Mouse (Mus musculus) liver, embryonic 14.5 days (tissue): ENCODE data around the gene Vps13c. TPM values are rescaled to one million over a fixed set of nuclear protein-coding genes. Genes with fewer than 3 reads are reported as not detected.
A peak's percentile ranks its signal among the peaks of the same experiment; 100 is the strongest.

ENCODE experiments used
- ATAC-seq: fragments of 200-750 bp; cut with Nextera tagmentation; 2 replicates; pipeline ENCODE4 v1.8.0; 2017; ENCODE audit warnings: moderate number of reproducible peaks, mild to moderate bottlenecking, moderate library complexity; ENCODE audit not compliant: insufficient read depth
- DNase-seq, 3 experiments: peaks; one replicate each; pipeline ENCODE4 v3.0.0-alpha.2; 2012 to 2013; ENCODE audit warnings: low read depth in 3 of 3, low spot score in 3 of 3
- H3K27ac ChIP-seq: fragments of 300-500 bp; sonication (generic); 2 replicates; pipeline ENCODE4 v1.5.1; 2014; ENCODE audit warnings: moderate library complexity, mild to moderate bottlenecking, control low read depth, inconsistent platforms
- H3K27me3 ChIP-seq: fragments of 300-500 bp; sonication (generic); 2 replicates; pipeline ENCODE4 v1.6.1; 2014; ENCODE audit warnings: mild to moderate bottlenecking, low read length, moderate library complexity; ENCODE audit not compliant: control insufficient read depth, insufficient read depth
- H3K36me3 ChIP-seq: fragments of 300-500 bp; sonication (generic); replicated peaks from 2 replicates; pipeline ENCODE4 v1.6.1; 2014; ENCODE audit warnings: low read depth; ENCODE audit not compliant: control insufficient read depth, insufficient read depth
- H3K4me1 ChIP-seq, 2 experiments: fragments of 200-500 bp in 1 of 2; fragments of 300-500 bp in 1 of 2; sonication (generic) in 1 of 2; replicated peaks; 2 replicates each; pipeline ENCODE4 v1.6.1; 2012 to 2014; ENCODE audit warnings: antibody characterized with exemption in 1 of 2, inconsistent platforms in 1 of 2, low read length in 1 of 2; ENCODE audit not compliant: control insufficient read depth in 2 of 2, insufficient read depth in 2 of 2
- H3K4me2 ChIP-seq: fragments of 300-500 bp; sonication (generic); 2 replicates; pipeline ENCODE4 v1.6.1; 2014; ENCODE audit warnings: low read depth, mild to moderate bottlenecking, control low read depth, moderate library complexity
- H3K4me3 ChIP-seq, 2 experiments: fragments of 200-500 bp in 1 of 2; fragments of 300-500 bp in 1 of 2; sonication (generic) in 1 of 2; 2 replicates each; pipeline ENCODE4 v1.5.1; 2012 to 2014; ENCODE audit warnings: low read depth in 2 of 2, low read length in 2 of 2, mild to moderate bottlenecking in 2 of 2, control low read depth in 1 of 2, inconsistent platforms in 1 of 2, moderate library complexity in 1 of 2; ENCODE audit not compliant: insufficient read depth in 1 of 2
- H3K9ac ChIP-seq: fragments of 300-500 bp; sonication (generic); replicated peaks from 2 replicates; pipeline ENCODE4 v1.6.1; 2014; ENCODE audit warnings: mild to moderate bottlenecking, control low read depth, moderate library complexity
- H3K9me3 ChIP-seq: fragments of 300-500 bp; sonication (generic); 2 replicates; pipeline ENCODE4 v1.6.1; 2016; ENCODE audit warnings: low read length, mixed read lengths; ENCODE audit not compliant: control insufficient read depth
- CTCF ChIP-seq: IDR thresholded peaks from 2 replicates; pipeline ENCODE4 v1.5.1; 2016; ENCODE audit warnings: antibody characterized with exemption, low read depth, control low read depth
- EP300 ChIP-seq: IDR thresholded peaks from 2 replicates; pipeline ENCODE4 v1.6.1; 2016; ENCODE audit warnings: antibody characterized with exemption, low read depth
- WGBS: fragments of 180-500 bp; shearing (Covaris S2); extraction: QIAGEN DNeasy Blood & Tissue Kit; methylation state at CpG from one replicate; pipeline ENCODE4 v1.1.7; 2014; ENCODE audit not compliant: insufficient replicate concordance; 5-methylcytosine and 5-hydroxymethylcytosine counted together
- polyA plus RNA-seq, 2 experiments: library from polyadenylated mRNA; depleted of rRNA in 1 of 2; stranded (reverse) in 1 of 2; unstranded in 1 of 2; fragments of >200 nt; fragmentation: Nextera tagmentation in 1 of 2; extraction: Ambion mirVana in 1 of 2; gene quantifications; 2 replicates each; pipeline versions ENCODE4 v1.2.1 to v1.2.3; 2012 to 2014

The Vps13c gene
- polyA plus RNA-seq (2012; rRNA removed) (5.1 and 7.2 TPM in 2 replicates), polyA plus RNA-seq (2014; fragmentation: Nextera tagmentation; extraction: Ambion mirVana) (5.2 and 6.6 TPM in 2 replicates)

DNA sequence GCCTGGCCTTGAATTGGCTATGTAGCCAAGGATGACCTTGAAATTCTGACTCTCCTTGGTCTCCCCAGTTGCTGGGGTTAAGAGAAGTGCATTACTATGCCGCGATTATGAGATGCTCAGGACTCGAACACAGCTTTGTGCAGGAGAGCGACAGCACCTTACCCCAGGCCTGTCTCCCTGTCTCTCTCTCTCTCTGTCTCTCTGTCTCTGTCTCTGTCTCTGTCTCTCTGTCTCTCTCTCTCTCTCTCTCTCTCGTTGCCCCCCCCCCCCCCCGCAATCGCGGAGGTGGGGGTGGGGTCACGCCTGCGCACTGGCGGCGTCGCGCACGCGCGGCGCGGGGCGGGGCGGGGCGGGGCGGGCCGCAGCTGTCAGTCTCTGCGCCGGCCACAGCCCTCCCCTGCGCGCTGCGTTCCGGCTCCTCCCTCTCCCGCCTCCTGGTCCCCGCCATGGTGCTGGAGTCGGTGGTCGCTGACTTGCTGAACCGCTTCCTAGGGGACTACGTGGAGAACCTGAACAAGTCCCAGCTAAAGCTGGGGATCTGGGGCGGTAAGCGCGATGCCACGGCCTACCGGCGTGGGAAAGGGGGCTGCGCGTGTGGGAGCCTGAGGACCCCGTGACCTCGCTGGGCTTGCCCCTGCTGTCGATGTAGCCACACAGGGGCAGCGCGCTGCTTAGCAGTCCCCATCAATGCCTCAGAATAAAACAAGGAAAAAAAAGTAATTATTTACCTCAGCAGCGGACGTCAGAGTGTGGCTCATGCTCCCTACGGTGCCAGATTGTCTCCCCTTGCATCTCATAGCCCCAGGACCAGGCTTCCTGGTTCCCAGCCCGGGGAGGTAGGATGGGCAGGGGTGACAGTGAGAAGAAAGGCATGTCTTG, at the start of gene Vps13c:
Gene Vps13c (plus strand): TSS at position 416 of the 879 bp plus-strand sequence.
- H3K4me3 ChIP-seq, result peak within 1 kb of the TSS; percentile 93 to 96
- H3K4me2 ChIP-seq, result peak within 1 kb of the TSS; percentile 94
- WGBS, result under 1% methylated on average over 51 of the region's 53 CpGs
- H3K9ac ChIP-seq, result peak within 1 kb of the TSS; percentile 92
- no peaks in the 10 kb centered on the region for H3K27me3 ChIP-seq
- H3K36me3 ChIP-seq, result no peaks in the 10 kb centered on the region
- DNase-seq (peak in 2 of 3 experiments; percentile 64 to 66), ATAC-seq (peak; percentile 97)
- no peak for TF ChIP-seq EP300
- peak; percentile 29; the same call in 1 of the 2 replicates for TF ChIP-seq CTCF
- no peaks in the 10 kb centered on the region for H3K9me3 ChIP-seq
- peaks cover 45 to 50% of the 10 kb centered on the region in 2 experiments for H3K4me1 ChIP-seq
- H3K27ac ChIP-seq, result peak within 1 kb of the TSS; percentile 77

DNA sequence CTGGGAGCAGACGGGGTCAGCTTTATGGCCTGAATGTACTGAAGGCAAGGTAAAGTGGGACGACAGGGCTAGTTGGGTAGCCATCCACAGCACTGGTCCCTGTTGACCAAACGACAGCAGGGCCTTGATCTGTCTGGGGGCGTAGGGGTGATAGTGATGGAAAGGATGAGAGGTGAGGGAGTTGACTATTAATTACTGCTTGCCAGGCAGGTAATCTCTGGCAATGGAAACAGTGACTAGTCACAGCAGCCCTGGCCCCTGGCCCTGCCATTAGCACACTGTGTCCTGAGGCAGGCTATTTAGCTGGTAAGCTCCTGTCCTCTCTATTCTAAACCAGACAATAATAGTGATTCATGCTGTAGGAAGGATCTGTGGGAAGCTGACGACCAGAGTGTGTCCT, 47.8 kb upstream of the Vps13c start:
- no peak for ATAC-seq
- no peaks in the 10 kb centered on the region for H3K9me3 ChIP-seq
- no peak overlapping the region for H3K27ac ChIP-seq
- TF ChIP-seq CTCF, result no peak
- no peak for TF ChIP-seq EP300
- WGBS, result 57% methylated on average over 5 of the region's 5 CpGs
- no peak for DNase-seq
- no peak overlapping the region for H3K4me3 ChIP-seq
- no peaks in the 10 kb centered on the region for H3K27me3 ChIP-seq
- no peaks in the 10 kb centered on the region for H3K4me1 ChIP-seq
- no peak overlapping the region for H3K9ac ChIP-seq
- H3K36me3 ChIP-seq, result no peaks in the 10 kb centered on the region
- H3K4me2 ChIP-seq, result no peak overlapping the region

- H3K27ac ChIP-seq, result no peak overlapping the region
- ATAC-seq, result no peak
- H3K27me3 ChIP-seq, result no peaks in the 10 kb centered on the region
- H3K4me3 ChIP-seq, result no peak overlapping the region
- H3K9me3 ChIP-seq, result no peaks in the 10 kb centered on the region
- no peaks in the 10 kb centered on the region for H3K36me3 ChIP-seq
- TF ChIP-seq EP300, result no peak
- TF ChIP-seq CTCF, result no peak
- 31% methylated on average over 6 of the region's 6 CpGs for WGBS
- H3K9ac ChIP-seq, result no peak overlapping the region
- H3K4me1 ChIP-seq, result no peaks in the 10 kb centered on the region
- no peak for DNase-seq
- no peak overlapping the region for H3K4me2 ChIP-seq
These were observed 46.7 kb upstream of the Vps13c start for GRCm38 (mm10) chr9:67793501-67793900.

DNA sequence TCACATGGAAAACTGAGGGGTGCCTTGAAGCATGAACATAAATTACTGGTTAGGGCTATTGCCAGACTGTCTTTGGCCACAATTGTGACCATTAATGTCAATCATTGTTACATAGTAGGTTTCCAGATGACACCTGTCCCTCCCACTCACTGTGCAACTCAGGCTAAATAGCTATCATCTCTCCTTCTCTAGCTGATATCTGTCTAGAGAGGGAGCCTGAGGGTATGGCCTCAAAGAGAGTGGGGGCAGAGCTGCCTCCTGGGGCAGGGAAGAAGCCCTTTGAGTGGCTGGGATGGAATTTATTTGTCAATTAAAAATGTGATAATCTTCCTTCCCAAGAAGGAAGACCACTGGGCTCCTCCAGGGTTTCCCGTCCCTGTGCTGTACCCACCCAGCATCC, 46.0 kb upstream of the Vps13c start:
- H3K36me3 ChIP-seq, result no peaks in the 10 kb centered on the region
- H3K4me2 ChIP-seq, result no peak overlapping the region
- H3K9ac ChIP-seq, result no peak overlapping the region
- H3K4me1 ChIP-seq, result no peaks in the 10 kb centered on the region
- H3K27me3 ChIP-seq, result no peaks in the 10 kb centered on the region
- no peak overlapping the region for H3K27ac ChIP-seq
- no peak for DNase-seq
- WGBS, result 67% methylated on average over 1 of the region's 1 CpGs
- no peak overlapping the region for H3K4me3 ChIP-seq
- TF ChIP-seq EP300, result no peak
- no peak for ATAC-seq
- H3K9me3 ChIP-seq, result no peaks in the 10 kb centered on the region

GRCm38 (mm10) chr9:67794668-67795067, 45.5 kb upstream of the Vps13c start:
- H3K9me3 ChIP-seq, result no peaks in the 10 kb centered on the region
- 72% methylated on average over 4 of the region's 4 CpGs for WGBS
- ATAC-seq, result no peak
- no peak for DNase-seq
- H3K4me3 ChIP-seq, result no peak overlapping the region
- TF ChIP-seq CTCF, result no peak
- TF ChIP-seq EP300, result no peak
- H3K4me1 ChIP-seq, result no peaks in the 10 kb centered on the region
- no peak overlapping the region for H3K9ac ChIP-seq
- no peaks in the 10 kb centered on the region for H3K27me3 ChIP-seq
- H3K36me3 ChIP-seq, result no peaks in the 10 kb centered on the region
- no peak overlapping the region for H3K4me2 ChIP-seq
- no peak overlapping the region for H3K27ac ChIP-seq
